Mouse (Mus musculus) leukemia stem cell, adult 10-12 weeks (primary cell): ENCODE measurements around the gene Olfr12. TPM values are rescaled to one million over a fixed set of nuclear protein-coding genes. Genes with fewer than 3 reads are reported as not detected.

Experiments used
- polyA plus RNA-seq: library from polyadenylated mRNA; stranded (reverse); fragments of >175 nt; gene quantifications from 2 replicates; pipeline ENCODE4 v1.2.3, GENCODE M21; 2012; ENCODE audit warnings: low replicate concordance

Gene Olfr12
- polyA plus RNA-seq = not detected in 2 replicates

DNA sequence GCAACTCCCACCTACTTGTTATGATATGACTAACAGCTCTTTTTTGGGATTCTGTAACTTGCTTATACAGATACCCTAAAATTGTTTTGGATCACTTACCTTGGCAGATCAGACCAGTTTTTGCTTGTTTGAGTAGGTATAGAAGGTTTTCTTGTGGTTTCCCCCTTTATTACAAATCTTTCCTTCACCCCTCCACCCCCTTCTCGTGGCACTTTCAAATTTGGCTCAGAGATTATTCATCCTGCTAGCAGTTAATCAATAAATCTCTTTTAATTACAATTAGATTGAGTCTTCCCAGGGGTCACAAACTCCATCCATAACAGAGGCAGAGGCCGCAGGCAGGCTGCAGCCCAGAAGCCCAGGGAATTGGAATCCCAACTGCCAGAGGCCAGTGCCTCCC lies at the start of gene Olfr12:
Gene Olfr12 (plus strand): TSS at position 301 of the 400 bp plus-strand sequence.

DNA sequence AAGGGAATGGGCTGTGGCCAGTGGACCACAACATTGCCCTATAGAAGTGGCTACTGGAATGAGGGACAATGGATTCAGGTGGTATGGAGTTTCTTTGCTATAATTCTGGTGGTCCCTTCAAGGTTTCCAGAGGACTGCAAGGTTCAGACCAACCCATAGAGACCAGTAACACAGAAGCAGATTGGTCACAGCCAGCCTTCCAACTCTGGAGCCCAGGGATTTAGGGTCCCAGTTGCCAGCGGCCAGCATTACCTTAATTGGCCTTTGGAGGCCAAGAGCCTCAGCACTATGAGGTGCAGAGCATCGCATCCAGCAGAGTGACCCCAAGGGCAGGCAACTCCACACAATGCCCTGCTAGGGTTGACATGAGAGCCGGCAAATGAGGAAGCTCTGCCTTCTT lies 46.6 kb upstream of the Olfr12 start, which contains the start of gene Olfr1413:
Gene Olfr1413 (plus strand): TSS at position 301 of the 400 bp plus-strand sequence.

DNA sequence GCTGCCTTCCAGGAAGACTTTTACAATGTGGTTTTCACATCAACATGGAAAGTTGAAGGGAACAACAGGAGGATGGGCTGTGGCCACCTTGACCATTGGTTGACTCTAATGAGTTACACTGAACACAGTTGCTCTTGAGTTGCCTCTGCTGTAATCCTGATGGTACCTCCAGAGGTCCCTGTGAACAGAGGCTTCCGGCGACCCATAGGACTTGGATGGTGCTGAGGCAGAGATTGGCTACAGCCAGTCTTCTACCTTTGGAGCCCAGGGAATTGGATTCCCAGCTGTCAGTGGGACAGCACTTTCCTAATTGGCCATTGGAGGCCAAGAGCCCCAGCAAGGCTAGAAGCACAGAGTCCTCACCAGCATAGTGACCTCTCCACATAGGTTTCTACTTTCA lies 32.1 kb upstream of the Olfr12 start, which contains the start of gene Olfr1412:
Gene Olfr1412 (plus strand): TSS at position 301 of the 400 bp plus-strand sequence.

DNA sequence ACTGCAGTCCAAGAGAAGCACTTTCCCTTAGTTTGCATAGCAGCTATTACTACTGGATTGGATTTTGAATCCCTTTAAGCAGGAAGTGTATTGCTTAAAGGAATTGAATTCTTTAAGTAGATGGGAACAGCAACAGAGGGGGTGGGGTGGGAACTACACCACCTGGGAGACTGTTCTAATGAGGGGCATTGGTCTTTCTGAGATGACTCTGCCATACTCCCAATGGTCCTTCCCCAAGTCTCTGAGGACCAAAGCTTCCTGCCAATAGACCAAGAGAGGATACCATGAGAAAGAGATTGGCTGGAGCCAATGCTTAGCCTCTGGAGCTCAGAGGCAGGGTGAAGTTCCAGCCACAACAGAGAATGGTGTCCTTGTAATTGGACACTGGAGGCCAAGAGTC lies 23.5 kb upstream of the Olfr12 start, which contains the start of gene Olfr1411:
Gene Olfr1411 (plus strand): TSS at position 301 of the 400 bp plus-strand sequence.

DNA sequence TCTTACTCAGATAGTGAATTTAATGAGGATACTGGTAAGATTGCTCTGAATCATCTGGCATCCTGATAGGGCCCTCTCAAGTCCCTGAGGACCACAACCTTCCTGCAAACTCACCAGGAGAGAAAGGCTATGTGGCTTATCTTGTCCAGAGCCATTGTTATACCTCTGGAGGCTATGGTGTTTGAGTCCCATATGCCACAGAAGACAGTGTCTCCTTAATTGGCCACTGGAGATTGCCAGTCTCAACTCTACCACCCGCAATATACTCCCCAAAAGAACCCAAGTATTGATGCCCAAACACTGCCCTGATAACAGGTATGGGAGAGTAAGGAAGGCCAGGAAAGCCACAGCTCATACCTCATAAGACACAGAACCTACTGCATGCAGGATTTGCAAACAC lies 12.1 kb upstream of the Olfr12 start, which contains the start of gene Olfr1410:
Gene Olfr1410 (plus strand): TSS at position 301 of the 400 bp plus-strand sequence.

DNA sequence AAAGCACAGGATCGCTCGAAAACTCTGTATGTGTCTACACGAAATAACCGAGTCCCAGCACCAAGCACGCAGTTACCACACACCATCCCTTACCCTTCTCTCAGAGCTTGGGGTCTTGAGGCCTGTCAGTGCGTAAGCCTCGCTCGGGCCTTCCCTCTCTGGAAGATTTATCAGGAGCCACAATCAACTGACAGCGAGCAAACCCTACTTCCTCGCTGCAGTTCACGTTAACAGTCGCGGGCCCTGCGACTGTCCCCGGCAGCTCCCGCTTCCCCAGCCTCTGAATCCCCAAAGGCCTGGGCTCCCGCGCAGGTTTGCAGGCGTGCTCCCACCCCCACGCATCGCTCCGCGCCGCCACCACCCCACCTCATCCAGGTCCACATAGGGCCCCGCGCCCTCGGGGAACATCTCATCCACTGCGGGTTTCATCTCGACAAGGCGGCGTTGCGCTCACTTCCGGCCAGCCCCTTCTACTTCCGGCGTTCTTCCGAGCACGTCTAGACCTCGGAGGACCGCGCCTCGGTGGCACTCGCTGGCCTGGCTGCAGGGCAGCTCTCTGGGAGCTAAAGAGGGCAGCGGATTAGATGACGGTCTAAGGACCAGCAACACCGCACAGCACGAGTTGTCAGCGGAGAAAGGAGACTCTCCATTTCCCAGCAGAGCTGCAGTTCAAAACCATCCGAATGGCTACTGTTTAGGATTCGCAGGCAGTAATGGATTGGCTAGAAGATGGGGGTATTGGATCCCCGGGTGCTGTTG lies 24.1 kb downstream of the Olfr12 start, which contains the start of gene Cops9:
Gene Cops9 (minus strand): TSS at position 472 of the 759 bp plus-strand sequence.

DNA sequence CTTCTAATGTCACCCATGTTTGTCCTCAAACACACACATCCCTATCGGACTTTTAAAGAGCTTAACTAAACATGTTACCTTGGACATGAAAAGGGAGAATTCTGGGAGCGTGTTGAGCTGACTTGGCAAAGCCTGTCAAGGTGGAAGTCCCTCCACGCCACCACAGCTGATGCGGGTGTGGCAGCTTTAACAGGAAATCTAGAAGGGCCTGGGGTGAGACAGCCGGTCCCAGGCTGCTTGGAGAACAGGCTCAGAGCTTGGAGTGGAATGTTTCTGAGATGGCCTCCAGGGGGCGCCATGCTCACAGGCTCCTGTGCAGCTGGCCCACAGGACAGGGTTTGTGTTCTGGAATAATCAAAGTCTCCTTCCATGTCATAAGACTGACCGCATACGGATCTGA lies 31.1 kb downstream of the Olfr12 start, which contains the start of gene Otos:
Gene Otos (minus strand): TSS at position 169 of the 400 bp plus-strand sequence.

Other genes with a start within 250 kb of the Olfr12 start
- gene Ndufa10, start 143.9 kb upstream of the Olfr12 start, polyA plus RNA-seq = 7.7 and 29.4 TPM in 2 replicates
- gene Olfr1416, start 132.7 kb upstream of the Olfr12 start, polyA plus RNA-seq = not detected in 2 replicates
- not detected in 2 replicates for gene Olfr1415, start 121.7 kb upstream of the Olfr12 start, polyA plus RNA-seq
- 0.06 TPM in 1 of 2 replicates, not detected in the other for gene Olfr1414, start 99.1 kb upstream of the Olfr12 start, polyA plus RNA-seq
- not detected in 2 replicates for gene Olfr1413, start 46.5 kb upstream of the Olfr12 start, polyA plus RNA-seq
- not detected in 2 replicates for gene Olfr1412, start 32.0 kb upstream of the Olfr12 start, polyA plus RNA-seq
- gene Olfr1411, start 23.4 kb upstream of the Olfr12 start, polyA plus RNA-seq = 0.32 TPM in 1 of 2 replicates, not detected in the other
- not detected in 2 replicates for gene Olfr1410, start 12.0 kb upstream of the Olfr12 start, polyA plus RNA-seq
- gene Cops9, start 24.2 kb downstream of the Olfr12 start, polyA plus RNA-seq = 20.3 and 30.2 TPM in 2 replicates
- not detected in 2 replicates for gene Otos, start 31.1 kb downstream of the Olfr12 start, polyA plus RNA-seq
- 3.7 and 4.1 TPM in 2 replicates for gene Gpc1, start 213.9 kb downstream of the Olfr12 start, polyA plus RNA-seq